Mouse (Mus musculus): ENCODE measurements at regions not wholly inside any gene's neighbourhood (a gene's known extent, or its start where the extent isn't known, plus 50 kb on each side); places are given as distances from the start of the nearest gene placed in this dataset.

DNA sequence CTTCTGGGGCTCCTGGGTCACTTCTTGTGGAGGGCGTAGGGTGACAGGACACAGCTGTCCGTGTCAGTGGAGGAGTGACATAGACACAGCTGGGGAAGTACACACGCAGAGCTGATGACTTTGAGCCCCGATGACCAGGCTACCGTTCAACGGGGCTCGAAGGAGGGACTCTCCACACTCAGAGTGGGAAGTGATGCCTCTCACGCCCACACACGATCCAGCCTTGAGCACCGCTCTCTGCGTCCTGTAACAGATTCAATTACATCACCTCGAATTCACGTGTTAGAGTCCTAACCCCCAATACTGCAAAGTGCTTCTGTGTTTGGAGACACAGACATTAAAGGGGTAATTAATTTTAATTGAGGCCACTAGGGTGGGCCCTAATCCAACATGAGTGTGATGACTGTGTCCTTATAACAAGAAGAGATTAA is 101.4 kb upstream of the Sdk2 start:
- DNase-seq (ENCODE audit: low read depth): no peak

DNA sequence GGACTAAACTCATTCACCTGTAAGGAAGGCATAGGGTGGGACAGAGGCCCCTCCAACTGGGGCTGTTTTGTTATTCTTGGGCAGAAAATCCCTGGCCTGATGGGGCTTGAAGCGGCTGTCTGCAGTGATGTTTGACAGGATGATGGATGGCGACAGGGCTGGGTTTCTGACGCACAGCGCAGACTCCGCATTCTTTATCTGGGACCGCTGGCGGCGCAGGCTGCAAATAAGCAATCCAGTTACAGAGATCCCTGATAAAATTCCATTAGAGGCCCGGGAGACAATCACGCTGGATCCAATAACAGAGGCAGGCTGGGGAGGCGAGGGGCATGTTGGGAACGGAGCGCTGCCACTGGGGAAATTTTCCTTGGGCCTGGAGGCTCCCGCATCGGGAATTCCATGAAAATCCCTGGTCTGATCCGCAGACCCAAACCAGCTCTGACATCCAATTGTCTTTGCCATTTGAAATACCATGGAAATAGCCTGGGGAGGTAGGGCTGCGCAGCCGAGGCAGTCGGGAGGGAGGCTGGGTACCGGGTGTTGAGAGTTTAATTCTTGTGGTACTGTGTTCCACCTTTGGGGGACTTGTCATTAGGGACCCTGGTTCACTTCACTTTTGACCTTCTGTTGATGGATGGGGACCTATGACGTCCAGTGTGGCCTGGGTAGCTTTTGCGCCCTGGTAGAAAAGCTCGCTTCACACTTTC is 99.0 kb upstream of the Sdk2 start:
- DNase-seq (ENCODE audit: low read depth): no peak

DNA sequence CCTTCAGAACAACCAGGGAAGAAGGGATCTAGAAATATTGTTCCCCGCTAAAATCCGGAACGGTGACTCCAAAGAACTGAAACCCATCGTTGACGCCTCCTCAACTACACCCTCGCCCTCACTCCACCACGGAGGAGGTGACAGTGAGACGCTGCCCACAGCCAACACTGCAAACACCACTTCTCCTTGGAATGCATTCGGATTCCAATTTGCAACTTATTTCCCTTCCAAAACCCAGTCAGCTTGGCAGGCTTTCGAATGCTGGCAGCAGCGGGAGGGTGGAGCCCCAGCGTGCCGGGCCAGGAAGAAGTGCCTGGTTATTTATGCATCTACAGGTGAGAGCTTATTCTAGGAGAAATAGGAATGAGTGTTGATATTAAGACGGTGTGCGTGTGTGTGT is 85.9 kb upstream of the Sdk2 start:
- DNase-seq (ENCODE audit: low read depth): no peak

DNA sequence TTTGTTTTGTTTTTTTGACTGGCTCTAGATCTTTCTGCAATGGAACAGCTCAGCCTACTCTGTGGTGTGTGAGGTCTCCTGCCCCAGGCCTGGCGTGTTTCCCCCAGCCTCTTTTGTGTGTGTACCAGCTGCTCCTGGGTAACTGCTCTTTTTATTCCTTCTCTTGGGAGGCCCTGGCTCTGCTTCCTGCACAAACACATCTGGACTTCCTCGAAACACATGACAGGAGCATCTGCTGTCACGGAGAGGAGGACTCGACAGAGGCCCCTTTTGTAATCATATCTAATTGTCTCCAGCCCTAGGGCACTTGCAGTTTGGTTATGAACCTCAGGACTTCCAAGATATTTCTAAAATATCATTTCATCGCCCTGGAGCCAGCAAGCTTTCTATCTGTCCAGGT is 79.5 kb upstream of the Sdk2 start:
- no peak for DNase-seq (ENCODE audit: low read depth)

DNA sequence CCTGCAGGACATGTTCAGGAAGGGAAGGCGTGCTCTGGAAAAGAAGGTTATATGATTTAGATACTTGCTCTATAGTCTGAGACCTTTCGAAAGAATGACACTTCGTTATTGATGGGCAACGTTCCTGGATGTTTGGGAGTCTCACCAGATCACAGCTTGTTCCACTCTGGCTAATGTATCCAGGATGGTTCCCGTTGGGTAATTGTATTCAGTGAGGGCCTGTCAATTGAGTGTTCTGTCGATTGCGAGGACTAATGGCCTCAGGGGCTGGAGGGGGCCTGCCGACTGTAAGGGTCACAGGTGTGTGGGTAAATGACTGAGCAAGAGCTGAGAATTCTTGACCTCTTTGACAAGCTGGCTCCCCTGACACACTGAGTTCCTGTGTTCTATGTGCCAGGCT is 62.4 kb upstream of the Sdk2 start:
- DNase-seq (ENCODE audit: low read depth): no peak

DNA sequence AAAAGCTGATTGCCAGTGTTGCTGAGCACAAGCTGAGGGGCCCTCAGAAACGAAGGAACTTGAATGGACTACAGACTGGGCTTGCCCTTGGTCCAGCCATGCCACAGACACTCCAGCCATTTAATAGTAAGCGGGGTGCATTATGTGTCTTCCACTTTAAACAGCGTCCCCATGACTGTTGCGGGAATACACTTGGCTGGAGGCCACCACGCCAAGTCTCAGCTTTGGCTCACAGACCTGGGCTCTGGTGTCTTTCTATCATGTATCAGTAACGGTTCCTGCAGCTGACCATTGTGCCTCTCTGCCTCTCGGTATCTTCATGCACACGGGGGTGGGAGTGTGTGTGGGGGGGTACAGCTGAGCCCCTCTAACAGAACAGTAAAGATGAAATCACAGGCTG is 62.0 kb upstream of the Sdk2 start:
- no peak for DNase-seq (ENCODE audit: low read depth)

DNA sequence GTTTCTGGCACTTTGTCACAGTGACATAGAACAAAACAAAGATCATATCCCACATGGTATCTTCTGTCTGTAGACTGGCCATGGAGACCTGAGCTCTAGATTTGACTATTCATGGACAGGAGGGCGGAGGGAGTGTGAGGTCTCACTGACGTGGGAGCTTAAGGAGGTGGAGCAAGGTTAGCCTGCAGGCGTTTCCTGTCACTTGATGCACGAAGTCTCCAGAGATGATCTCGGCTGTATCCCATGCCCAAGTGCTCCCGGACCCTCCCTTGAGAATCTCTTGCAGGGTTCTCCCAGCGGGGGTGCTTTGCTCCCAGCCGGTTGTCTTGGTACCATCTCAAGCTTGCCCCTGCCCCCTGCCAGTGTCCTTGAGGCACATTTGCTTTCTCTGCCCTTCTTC is 60.6 kb upstream of the Sdk2 start:
- no peak for DNase-seq (ENCODE audit: low read depth)

DNA sequence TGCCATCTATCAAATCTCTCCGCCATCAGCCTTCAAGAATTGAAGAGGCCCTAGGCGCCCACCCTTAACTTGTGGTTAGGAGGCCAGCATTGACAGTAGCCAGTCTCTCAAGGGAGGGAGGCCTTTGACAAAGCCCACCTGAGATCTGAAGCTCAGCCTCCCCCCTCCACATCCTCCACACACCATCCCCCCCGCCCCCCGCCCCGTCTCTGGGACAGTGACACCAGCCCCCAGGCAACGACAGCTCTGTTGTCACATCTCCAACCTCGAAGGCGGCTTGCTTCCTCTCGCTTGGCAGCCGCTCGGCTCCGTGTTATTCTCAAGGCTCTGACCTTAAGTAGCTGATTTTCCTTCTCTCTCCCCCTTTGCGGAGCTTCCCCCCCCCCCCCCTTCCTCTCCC is 55.3 kb upstream of the Sdk2 start:
- DNase-seq (ENCODE audit: low read depth): no peak

DNA sequence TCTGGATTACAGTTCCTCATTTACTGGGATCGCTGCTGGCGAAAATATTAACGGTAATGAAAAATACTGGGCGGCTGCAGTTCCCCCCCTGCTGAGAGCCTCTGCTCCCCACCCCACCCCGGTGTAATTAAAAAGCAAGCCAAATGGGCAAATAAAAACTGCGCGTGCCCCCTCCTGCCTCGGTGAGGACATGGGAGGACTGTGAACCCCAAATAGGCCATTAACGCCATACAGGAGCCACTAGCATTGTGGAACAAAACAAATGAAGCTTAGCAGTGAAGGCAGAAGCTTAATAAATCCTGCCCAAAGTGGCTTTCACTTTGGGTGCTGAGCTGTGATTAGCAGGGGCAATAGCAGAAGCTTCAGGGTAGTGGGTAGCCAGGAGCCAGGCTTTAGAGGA is 52.3 kb upstream of the Sdk2 start:
- DNase-seq (ENCODE audit: low read depth): no peak
